Mouse (Mus musculus) cortical plate, adult 2 months (tissue): ENCODE measurements around the gene 2310022A10Rik. TPM values are rescaled to one million over a fixed set of nuclear protein-coding genes. Genes with fewer than 3 reads are reported as not detected.
A peak's percentile ranks its signal among the peaks of the same experiment; 100 is the strongest.

Experiments
- H3K27ac ChIP-seq: fragments of 200-500 bp; 2 replicates; pipeline ENCODE4 v1.5.1; 2012; ENCODE audit warnings: low read length, control low read depth, inconsistent platforms; ENCODE audit not compliant: insufficient read depth
- H3K4me1 ChIP-seq: fragments of 200-500 bp; 2 replicates; pipeline ENCODE4 v1.6.1; 2011; ENCODE audit warnings: low read length; ENCODE audit not compliant: control insufficient read depth, insufficient read depth
- H3K4me3 ChIP-seq: fragments of 200-500 bp; 2 replicates; pipeline ENCODE4 v1.5.1; 2011; ENCODE audit warnings: mild to moderate bottlenecking, low read length, control low read depth; ENCODE audit not compliant: insufficient read depth
- CTCF ChIP-seq: fragments of 200-500 bp; IDR thresholded peaks from 2 replicates; pipeline ENCODE4 v1.5.1; 2011; ENCODE audit warnings: mild to moderate bottlenecking, control low read depth, low read length; ENCODE audit not compliant: insufficient read depth; ENCODE audit errors: extremely low read depth
- POLR2A ChIP-seq: fragments of 200-500 bp; IDR thresholded peaks from 2 replicates; pipeline ENCODE4 v1.6.1; 2011; ENCODE audit warnings: mild to moderate bottlenecking, low read length, control low read depth; ENCODE audit not compliant: insufficient read depth; ENCODE audit errors: extremely low read depth
- polyA plus RNA-seq: library from polyadenylated mRNA; depleted of rRNA; stranded (reverse); fragments of >200 nt; gene quantifications from 2 replicates; pipeline ENCODE4 v1.2.3, GENCODE M21; 2012

The 2310022A10Rik gene
- polyA plus RNA-seq, 1 experiment = 33.8 TPM

GRCm38 (mm10) chr7:27549597-27549996 is 3.4 kb upstream of the 2310022A10Rik start:
- TF ChIP-seq CTCF (no peak), POLR2A (no peak)
- Histone ChIP-seq H3K27ac (no peak overlapping the region), H3K4me1 (no peaks in the 10 kb centered on the region), H3K4me3 (no peak overlapping the region)

DNA sequence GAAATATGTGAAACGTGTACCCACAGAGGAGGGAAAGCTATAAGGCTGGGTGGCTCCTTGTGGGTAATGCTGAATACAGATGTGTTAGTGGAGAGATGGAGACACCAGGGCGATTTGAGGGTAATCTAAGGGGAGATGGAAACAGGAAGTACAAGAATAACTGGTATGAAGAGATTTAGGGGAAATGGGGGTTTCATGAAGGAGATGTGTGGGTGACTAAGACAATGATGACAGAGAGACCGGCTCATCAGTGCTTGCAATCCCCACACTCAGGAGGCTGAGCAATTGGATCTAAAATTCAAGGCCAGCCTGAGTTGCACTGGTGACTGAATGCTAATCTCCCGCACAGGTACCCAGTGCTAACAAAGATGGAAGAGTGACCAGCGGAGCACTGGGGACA is 963 bp upstream of the 2310022A10Rik start:
- Histone ChIP-seq H3K27ac (no peak overlapping the region), H3K4me3 (peak overlapping the region; percentile 79; the same call in 1 of the 2 replicates), H3K4me1 (no peaks in the 10 kb centered on the region)
- TF ChIP-seq CTCF = no peak
- no peak for TF ChIP-seq POLR2A

GRCm38 (mm10) chr7:27560291-27560887 is 7.4 kb downstream of the 2310022A10Rik start:
- Histone ChIP-seq H3K27ac (no peak overlapping the region), H3K4me3 (no peak overlapping the region), H3K4me1 (no peaks in the 10 kb centered on the region)
- TF ChIP-seq POLR2A = no peak
- no peak for TF ChIP-seq CTCF

DNA sequence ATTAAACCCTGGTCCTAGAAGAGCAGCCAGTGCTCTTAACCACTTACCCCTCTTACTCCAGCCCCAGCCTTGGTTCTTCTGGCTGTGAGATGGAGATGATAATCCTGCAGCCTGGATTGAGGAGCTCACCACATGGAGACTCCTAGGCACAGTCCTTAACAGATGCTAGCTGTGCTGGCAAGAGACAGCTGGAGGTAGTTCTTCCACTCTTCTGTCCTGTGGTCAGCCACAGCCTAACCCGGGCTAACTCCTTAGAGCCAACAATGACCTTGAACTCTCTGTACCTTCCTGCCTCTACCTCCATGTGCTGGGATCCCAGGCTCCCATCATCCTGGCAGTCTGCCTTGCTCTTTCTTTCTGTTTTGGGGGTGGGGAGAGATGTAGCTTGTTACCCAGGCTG is 7.9 kb downstream of the 2310022A10Rik start:
- TF ChIP-seq CTCF (no peak), POLR2A (no peak)
- no peaks in the 10 kb centered on the region for H3K4me1 ChIP-seq
- no peak overlapping the region for H3K27ac ChIP-seq
- H3K4me3 ChIP-seq = no peak overlapping the region

GRCm38 (mm10) chr7:27569580-27570224 is 16.7 kb downstream of the 2310022A10Rik start:
- Histone ChIP-seq H3K4me3 (no peak overlapping the region), H3K27ac (no peak overlapping the region), H3K4me1 (no peaks in the 10 kb centered on the region)
- TF ChIP-seq CTCF (no peak), POLR2A (no peak)

DNA sequence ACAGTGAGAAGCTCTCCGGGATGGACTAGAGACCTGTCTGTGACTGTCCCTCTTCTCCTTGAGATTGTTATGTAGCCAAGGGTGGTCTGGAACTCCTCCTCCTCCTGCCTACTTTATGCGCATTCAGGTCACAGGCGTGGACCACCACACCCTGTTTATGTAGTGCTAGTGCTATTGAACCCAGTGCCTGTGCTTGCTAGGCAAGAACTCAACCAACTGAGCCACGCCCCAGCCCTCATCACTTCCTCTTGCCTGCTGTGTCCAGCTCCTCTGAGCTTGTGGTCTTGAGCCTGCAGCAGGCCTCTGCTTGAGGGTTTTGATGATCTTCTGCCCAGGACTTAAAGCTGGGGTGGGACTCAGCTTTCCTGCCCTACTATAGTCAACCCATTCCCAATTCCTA is 19.1 kb downstream of the 2310022A10Rik start:
- H3K4me1 ChIP-seq = no peaks in the 10 kb centered on the region
- TF ChIP-seq CTCF = no peak
- no peak for TF ChIP-seq POLR2A
- no peak overlapping the region for H3K27ac ChIP-seq
- no peak overlapping the region for H3K4me3 ChIP-seq

DNA sequence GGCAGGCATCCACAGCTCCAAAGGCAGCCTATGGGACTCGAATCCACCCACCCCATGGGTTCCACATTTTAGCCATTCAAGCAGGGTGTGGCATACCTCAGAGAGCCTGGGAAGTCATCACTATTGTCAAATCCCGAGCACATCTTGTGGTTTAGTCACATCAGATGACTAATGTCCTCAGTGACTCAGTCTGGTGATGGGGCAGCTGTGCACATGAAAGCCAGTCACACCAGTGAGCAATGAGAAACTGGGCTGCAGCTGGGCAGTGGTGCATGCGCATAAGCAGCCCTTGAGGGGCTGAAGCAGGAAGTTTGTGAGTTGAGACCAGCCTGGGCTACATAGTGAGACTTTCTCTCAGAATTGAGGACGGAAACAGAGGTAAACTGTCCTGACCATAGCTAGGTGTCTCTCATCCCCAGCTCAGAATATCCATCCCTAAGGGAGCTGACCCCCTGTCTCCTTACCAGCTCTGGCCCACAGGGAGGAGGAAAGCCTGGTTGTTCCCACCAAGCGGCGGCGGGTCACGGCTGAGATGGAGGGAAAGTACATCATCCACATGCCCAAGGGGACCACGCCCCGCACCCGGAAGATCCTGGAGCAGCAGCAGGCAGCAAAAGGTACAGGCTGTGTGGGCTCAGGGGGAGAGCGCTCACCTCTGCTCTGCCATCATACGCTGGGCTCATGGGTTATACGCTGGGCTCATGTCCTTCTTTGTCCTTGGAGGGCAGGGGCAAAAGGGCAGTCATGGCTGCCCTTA is 21.3 kb downstream of the 2310022A10Rik start:
- H3K4me1 ChIP-seq = no peaks in the 10 kb centered on the region
- H3K27ac ChIP-seq = no peak overlapping the region
- TF ChIP-seq POLR2A (no peak), CTCF (no peak)
- no peak overlapping the region for H3K4me3 ChIP-seq

DNA sequence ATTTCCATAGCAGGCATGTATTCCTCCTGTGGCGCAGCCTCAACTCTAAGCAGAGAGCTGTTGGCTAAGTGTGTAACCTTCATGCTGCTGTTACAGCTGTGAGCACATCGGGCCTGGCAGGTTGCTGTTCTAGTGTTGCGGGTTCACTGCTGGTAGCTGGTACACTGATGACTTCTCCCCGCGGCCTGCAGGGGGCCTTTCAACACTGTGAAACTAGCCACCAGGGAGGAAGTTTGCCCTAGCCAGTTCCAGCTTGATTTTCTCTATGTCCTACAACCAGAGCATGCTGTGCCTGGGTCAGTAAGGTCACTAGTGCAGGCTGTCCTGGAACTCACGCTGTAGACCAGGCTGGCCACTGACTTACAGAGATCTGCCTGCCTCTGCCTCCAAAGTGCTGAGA is 23.9 kb downstream of the 2310022A10Rik start:
- Histone ChIP-seq H3K4me1 (no peaks in the 10 kb centered on the region), H3K27ac (no peak overlapping the region), H3K4me3 (no peak overlapping the region)
- TF ChIP-seq CTCF (peak; percentile 40; the same call in 1 of the 2 replicates), POLR2A (no peak)

GRCm38 (mm10) chr7:27577589-27577988 is 24.6 kb downstream of the 2310022A10Rik start:
- H3K4me1 ChIP-seq = no peaks in the 10 kb centered on the region
- TF ChIP-seq POLR2A (no peak), CTCF (no peak)
- H3K27ac ChIP-seq = no peak overlapping the region
- no peak overlapping the region for H3K4me3 ChIP-seq
